Mouse (Mus musculus) G1E (cell line): Measurements from ENCODE around the gene Rabl3. TPM values are rescaled to one million over a fixed set of nuclear protein-coding genes. Genes with fewer than 3 reads are reported as not detected.

Source experiments
- ATAC-seq: 2 replicates; pipeline ENCODE4 v1.8.0; 2016; ENCODE audit warnings: mild to moderate bottlenecking; ENCODE audit not compliant: insufficient number of reproducible peaks, poor library complexity, low FRiP score, severe bottlenecking; ENCODE audit errors: extremely low read depth
- DNase-seq: peaks from one replicate; pipeline ENCODE4 v3.0.0; 2012; ENCODE audit warnings: low spot score
- H3K27me3 ChIP-seq: 2 replicates; pipeline ENCODE4 v1.6.1; 2012; ENCODE audit warnings: mild to moderate bottlenecking, low read length, inconsistent platforms; ENCODE audit not compliant: insufficient read depth
- H3K36me3 ChIP-seq: replicated peaks from 2 replicates; pipeline ENCODE3; 2012; ENCODE audit warnings: mild to moderate bottlenecking, inconsistent platforms
- H3K4me1 ChIP-seq: 2 replicates; pipeline ENCODE4 v1.6.1; 2012; ENCODE audit warnings: low read depth, low read length, inconsistent platforms, mixed read lengths; ENCODE audit not compliant: insufficient read depth
- H3K4me3 ChIP-seq: 2 replicates; pipeline ENCODE4 v1.5.1; 2012; ENCODE audit warnings: low read depth, mild to moderate bottlenecking, inconsistent platforms, low read length, moderate library complexity, mixed read lengths
- H3K9me3 ChIP-seq: replicated peaks from 2 replicates; pipeline ENCODE4 v1.6.1; 2012; ENCODE audit warnings: inconsistent platforms
- CTCF ChIP-seq: IDR thresholded peaks from 2 replicates; pipeline ENCODE4 v1.5.1; 2012; ENCODE audit warnings: low read depth, low read length, inconsistent platforms, mixed read lengths
- GATA1 ChIP-seq: IDR thresholded peaks from 2 replicates; pipeline ENCODE4 v1.6.1; 2012; ENCODE audit warnings: borderline replicate concordance, low read length, inconsistent platforms, mixed read lengths
- GATA2 ChIP-seq: IDR thresholded peaks from 2 replicates; pipeline ENCODE4 v1.6.1; 2012; ENCODE audit warnings: low read depth, low read length, inconsistent platforms, borderline replicate concordance
- POLR2AphosphoS5 ChIP-seq: IDR thresholded peaks from 2 replicates; pipeline ENCODE4 v1.6.1; 2012; ENCODE audit warnings: low read depth, low read length, inconsistent platforms; ENCODE audit not compliant: insufficient replicate concordance
- TAL1 ChIP-seq: conservative IDR thresholded peaks from 2 replicates; pipeline ENCODE4 v1.6.1; 2012; ENCODE audit warnings: low read depth, low read length, inconsistent platforms, mixed read lengths
- polyA plus RNA-seq: library from polyadenylated mRNA; stranded (reverse); fragments of >175 nt; gene quantifications from 2 replicates; pipeline ENCODE4 v1.2.3, GENCODE M21; 2012
- total RNA-seq, 2 experiments: library from RNA; stranded (forward) in 1 of 2; stranded (reverse) in 1 of 2; fragments of 200-1000 nt in 1 of 2; fragments of >200 nt in 1 of 2; fragmentation: Nextera tagmentation in 1 of 2; gene quantifications; 2 replicates each; pipeline ENCODE4 v1.2.3; 2014 to 2017

Rabl3 gene
- total and polyA plus RNA-seq, 3 experiments, result 1.2 to 25.7 (median 12.2) TPM

- no peak overlapping the region for H3K4me3 ChIP-seq
- peaks cover 84% of the 10 kb centered on the region for H3K36me3 ChIP-seq
- ATAC-seq (no peak), DNase-seq (no peak)
- TF ChIP-seq GATA1, result no peak
- TF ChIP-seq POLR2AphosphoS5, result no peak
- TF ChIP-seq CTCF, result no peak
- no peak for TF ChIP-seq TAL1
- TF ChIP-seq GATA2, result no peak
- H3K4me1 ChIP-seq, result no peaks in the 10 kb centered on the region
- no peaks in the 10 kb centered on the region for H3K27me3 ChIP-seq
- no peaks in the 10 kb centered on the region for H3K9me3 ChIP-seq
These were observed 25.0 kb upstream of the Rabl3 start for GRCm38 (mm10) chr16:37514644-37515043.

GRCm38 (mm10) chr16:37516376-37516993 is 23.2 kb upstream of the Rabl3 start:
- DNase-seq, result no peak
- TF ChIP-seq GATA2 (no peak), TAL1 (no peak), GATA1 (no peak), POLR2AphosphoS5 (no peak), CTCF (no peak)
- no peaks in the 10 kb centered on the region for H3K9me3 ChIP-seq
- H3K4me3 ChIP-seq, result no peak overlapping the region
- H3K27me3 ChIP-seq, result no peaks in the 10 kb centered on the region
- ATAC-seq, result no peak
- peaks cover 84% of the 10 kb centered on the region for H3K36me3 ChIP-seq
- H3K4me1 ChIP-seq, result no peaks in the 10 kb centered on the region

GRCm38 (mm10) chr16:37517596-37518211 is 22.0 kb upstream of the Rabl3 start:
- no peaks in the 10 kb centered on the region for H3K4me1 ChIP-seq
- H3K4me3 ChIP-seq, result no peak overlapping the region
- TF ChIP-seq GATA1 (no peak), GATA2 (no peak), POLR2AphosphoS5 (no peak)
- no peaks in the 10 kb centered on the region for H3K9me3 ChIP-seq
- no peak for DNase-seq
- H3K27me3 ChIP-seq, result no peaks in the 10 kb centered on the region
- ATAC-seq, result no peak
- peaks cover 84% of the 10 kb centered on the region for H3K36me3 ChIP-seq

- DNase-seq, result no peak
- TF ChIP-seq TAL1, result no peak
- no peak for TF ChIP-seq CTCF
- H3K27me3 ChIP-seq, result no peaks in the 10 kb centered on the region
- peaks cover 4% of the 10 kb centered on the region for H3K9me3 ChIP-seq
- H3K36me3 ChIP-seq, result peaks cover 85% of the 10 kb centered on the region
- H3K4me3 ChIP-seq, result no peak overlapping the region
- ATAC-seq, result no peak
- H3K4me1 ChIP-seq, result no peaks in the 10 kb centered on the region
These were observed 21.0 kb upstream of the Rabl3 start for GRCm38 (mm10) chr16:37518662-37519061.

- Histone ChIP-seq H3K36me3 (peaks cover 88% of the 10 kb centered on the region), H3K4me1 (no peaks in the 10 kb centered on the region), H3K9me3 (peaks cover 10% of the 10 kb centered on the region), H3K27me3 (no peaks in the 10 kb centered on the region), H3K4me3 (no peak overlapping the region)
- ATAC-seq, result no peak
- no peak for DNase-seq
- TF ChIP-seq POLR2AphosphoS5 (no peak), GATA2 (no peak), CTCF (no peak), GATA1 (no peak), TAL1 (no peak)
These were observed 20.0 kb upstream of the Rabl3 start for GRCm38 (mm10) chr16:37519721-37520120.

GRCm38 (mm10) chr16:37520190-37521040 is 19.3 kb upstream of the Rabl3 start:
- H3K9me3 ChIP-seq, result peaks cover 10% of the 10 kb centered on the region
- ATAC-seq, result no peak
- no peak for DNase-seq
- peaks cover 89% of the 10 kb centered on the region for H3K36me3 ChIP-seq
- TF ChIP-seq GATA1 (no peak), CTCF (no peak), GATA2 (no peak)
- no peaks in the 10 kb centered on the region for H3K4me1 ChIP-seq
- H3K4me3 ChIP-seq, result no peak overlapping the region
- no peaks in the 10 kb centered on the region for H3K27me3 ChIP-seq
